Mouse (Mus musculus) liver, adult (tissue): ENCODE measurements around the gene Slc39a11.

ENCODE experiments used
- GATA4 ChIP-seq: IDR thresholded peaks from 2 replicates; pipeline ENCODE4 v1.6.1; 2014; ENCODE audit warnings: mild to moderate bottlenecking, low read length; ENCODE audit not compliant: insufficient replicate concordance

The Slc39a11 gene

GRCm38 (mm10) chr11:113654105-113654504 is 4.2 kb upstream of the Slc39a11 start:
- no peak for TF ChIP-seq GATA4

- TF ChIP-seq GATA4, result no peak
Measured at GRCm38 (mm10) chr11:113652516-113652915, 2.6 kb upstream of the Slc39a11 start.

GRCm38 (mm10) chr11:113651907-113652273 is 2.0 kb upstream of the Slc39a11 start:
- TF ChIP-seq GATA4, result no peak

DNA sequence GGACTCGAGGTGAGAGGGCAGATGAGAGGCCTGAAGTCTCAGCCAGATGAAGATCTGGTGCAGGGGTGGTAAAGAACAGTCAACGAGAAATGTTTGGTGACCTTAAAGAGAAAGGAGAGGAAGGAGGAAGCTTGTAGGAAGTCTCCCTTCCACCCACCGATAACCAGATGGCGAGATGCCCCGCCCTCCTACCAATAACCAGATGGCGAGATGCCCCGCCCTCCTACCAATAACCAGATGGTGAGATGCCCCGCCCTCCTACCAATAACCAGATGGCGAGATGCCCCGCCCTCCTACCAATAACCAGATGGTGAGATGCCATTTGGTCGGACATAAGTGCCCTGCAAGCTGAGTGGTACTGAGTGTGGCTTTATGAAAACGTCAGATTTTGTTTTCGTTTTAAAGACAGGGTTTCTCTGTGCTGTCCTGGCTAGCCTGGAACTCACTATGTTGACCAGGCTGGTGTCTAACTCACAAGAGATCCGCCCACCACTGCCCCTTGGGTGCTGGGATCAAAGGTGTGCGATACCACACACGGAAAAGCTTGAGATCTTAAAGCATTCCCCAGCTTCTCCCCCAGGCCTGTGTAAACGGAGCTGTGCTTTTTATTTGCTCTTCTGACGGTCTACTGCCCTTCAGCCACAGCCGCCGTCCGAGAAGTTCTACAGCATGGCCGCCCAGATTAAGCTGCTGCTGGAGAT is 1.5 kb upstream of the Slc39a11 start:
- TF ChIP-seq GATA4, result no peak

DNA sequence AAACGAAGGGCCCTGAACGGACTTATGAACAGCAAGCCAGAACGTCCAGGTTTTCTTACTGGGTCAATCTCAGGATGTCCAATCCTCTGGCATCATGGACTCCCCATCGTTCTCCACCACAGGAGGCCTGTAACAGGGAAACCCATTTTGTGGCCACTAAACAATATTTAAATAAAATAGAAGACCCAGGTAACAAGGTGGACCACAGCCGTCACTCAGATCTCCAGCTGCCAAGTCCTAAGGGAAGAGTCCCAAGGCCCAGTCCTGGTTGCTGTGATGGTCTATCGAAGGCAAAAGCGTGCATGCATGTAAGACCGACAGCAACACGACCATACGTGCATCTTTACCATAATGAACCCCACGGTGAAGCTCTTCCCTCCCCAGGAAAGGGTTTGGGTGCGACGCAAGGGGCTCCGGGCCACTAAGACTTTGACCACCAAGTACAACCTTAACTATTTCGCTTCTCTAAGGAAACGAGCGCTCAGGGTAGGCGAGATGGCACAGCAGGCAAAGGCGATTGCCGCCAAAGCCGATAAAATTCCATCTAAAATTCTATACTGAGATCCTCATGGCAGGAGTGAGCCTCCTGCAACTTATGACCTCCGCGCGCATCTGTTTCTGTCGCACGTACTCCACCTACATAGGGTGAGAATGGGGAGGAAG is 1.1 kb downstream of the Slc39a11 start, which contains the start of gene Cog1:
Gene Cog1 (plus strand): TSS at position 480 of the 663 bp plus-strand sequence.
- TF ChIP-seq GATA4, result no peak

- no peak for TF ChIP-seq GATA4
Measured at GRCm38 (mm10) chr11:113648152-113648551, 1.7 kb downstream of the Slc39a11 start.

DNA sequence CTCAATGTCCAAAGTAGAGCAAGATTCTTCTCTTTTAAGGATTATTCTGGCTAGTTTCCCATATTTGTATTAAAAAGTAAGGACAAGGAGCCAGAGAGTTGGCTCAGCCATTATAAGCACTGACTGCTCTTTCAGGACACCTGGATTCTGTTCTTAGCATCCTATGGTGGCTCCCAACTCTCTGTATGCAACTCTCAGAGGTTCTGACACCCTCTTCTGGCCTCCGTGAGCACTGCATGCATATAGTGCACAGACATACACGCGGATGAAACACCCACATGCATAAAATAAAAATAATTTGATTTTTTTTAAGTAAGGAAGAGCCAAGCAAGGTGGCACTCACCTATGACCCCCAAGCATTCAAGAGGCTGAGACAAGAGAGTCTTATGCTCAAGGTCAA is 4.7 kb downstream of the Slc39a11 start:
- no peak for TF ChIP-seq GATA4

DNA sequence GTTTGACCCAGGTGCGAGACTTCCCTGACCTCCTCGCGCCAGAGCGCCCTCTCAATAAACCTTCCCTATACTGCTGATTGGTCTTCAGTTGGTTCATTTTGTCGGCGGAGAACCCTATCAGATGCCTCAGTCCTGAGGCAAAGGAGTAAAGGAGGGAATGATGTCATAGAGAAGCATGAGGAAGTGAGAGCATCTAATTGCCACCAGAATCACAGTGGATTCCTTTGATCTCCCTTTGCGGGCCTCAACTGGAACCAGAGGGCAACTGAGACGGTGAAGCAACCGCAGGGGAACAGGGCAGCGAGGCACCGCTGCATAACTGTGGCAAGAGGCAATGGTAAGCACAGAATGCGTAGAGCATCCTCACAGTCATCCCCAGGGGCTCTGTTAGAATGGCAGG is 11.2 kb downstream of the Slc39a11 start:
- TF ChIP-seq GATA4, result no peak

DNA sequence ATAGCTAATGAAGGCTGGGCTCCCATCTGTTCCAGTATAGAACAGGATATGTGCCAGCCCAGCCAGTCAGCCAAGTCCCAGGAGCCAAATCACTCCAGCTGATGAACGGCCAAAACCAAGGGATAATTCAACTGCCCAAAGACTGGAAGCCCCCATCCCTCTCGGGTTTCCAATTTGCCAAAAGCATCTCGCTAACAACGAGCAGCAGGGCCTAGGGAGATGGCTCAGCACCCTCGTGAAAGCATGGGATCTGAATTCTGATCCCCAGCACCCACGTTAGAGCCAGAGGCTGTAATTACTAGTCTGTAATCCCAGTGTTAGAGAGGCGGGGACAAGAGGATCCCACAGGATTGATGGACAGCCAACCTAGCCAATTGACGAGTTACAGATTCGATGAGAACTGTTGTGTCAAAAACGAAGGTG is 15.2 kb downstream of the Slc39a11 start:
- TF ChIP-seq GATA4, result no peak

DNA sequence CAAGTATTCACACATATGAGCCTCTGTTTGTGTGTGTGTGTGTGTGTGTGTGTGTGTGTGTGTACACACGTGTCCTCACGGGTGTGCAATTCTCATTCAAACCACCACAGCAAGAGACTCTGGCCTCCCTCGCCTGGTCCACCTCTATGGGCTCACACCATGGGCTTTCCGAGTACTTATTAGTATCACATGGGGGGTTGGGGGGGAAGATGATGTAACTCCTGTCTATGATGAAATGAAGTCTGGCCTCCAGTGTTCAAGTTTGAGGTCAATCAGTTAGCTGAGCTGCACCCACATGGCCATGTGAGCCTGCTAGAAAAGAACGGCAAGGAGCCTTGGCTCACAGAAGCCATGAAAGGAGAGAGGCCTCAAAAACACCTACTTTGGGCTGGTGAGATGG is 16.5 kb downstream of the Slc39a11 start:
- no peak for TF ChIP-seq GATA4

GRCm38 (mm10) chr11:113632303-113632702 is 17.6 kb downstream of the Slc39a11 start:
- no peak for TF ChIP-seq GATA4

- no peak for TF ChIP-seq GATA4
Measured at GRCm38 (mm10) chr11:113631862-113632261, 18.0 kb downstream of the Slc39a11 start.

- TF ChIP-seq GATA4, result no peak
Measured at GRCm38 (mm10) chr11:113631302-113631701, 18.6 kb downstream of the Slc39a11 start.

DNA sequence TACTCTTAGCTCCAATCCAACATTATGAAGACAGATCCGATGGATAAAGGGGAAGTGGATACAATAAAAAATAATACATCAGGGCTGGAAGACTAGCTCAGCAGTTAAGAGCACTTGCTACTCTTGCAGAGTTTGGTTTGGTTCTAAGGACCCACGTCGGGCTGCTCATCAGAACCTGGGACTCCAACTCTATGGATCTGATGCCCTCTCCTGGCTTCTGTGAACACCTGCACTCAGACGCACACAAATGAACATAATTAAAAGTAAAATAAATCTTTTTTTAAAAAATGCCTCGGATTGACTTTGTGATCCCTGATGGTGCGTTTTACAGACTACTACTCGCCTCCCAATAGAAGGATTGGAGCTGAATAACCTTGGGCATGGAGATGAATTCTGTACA is 19.2 kb downstream of the Slc39a11 start:
- TF ChIP-seq GATA4, result no peak

GRCm38 (mm10) chr11:113627785-113628184 is 22.1 kb downstream of the Slc39a11 start:
- TF ChIP-seq GATA4, result no peak

- no peak for TF ChIP-seq GATA4
Measured at GRCm38 (mm10) chr11:113625437-113625836, 24.4 kb downstream of the Slc39a11 start.

DNA sequence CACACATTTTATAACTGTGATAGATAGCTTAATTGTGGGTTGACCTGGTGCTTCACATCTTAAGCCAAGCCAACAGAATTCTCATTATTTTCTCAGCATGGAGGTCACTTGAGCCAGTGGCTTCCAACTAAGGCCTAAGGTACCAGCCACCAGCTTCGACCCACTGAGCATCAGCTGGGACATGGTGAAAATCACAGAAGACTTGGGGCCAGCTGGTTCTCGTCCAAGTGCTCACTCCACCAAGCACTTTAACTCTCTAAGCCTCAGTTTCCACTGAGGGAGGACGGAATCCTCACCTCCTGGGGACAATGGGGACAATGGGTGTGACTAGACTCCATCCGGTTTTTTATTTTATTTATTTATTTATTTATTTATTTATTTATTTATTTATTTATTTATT is 27.9 kb downstream of the Slc39a11 start:
- no peak for TF ChIP-seq GATA4
